Mouse (Mus musculus) embryonic fibroblast, embryonic 13.5 days (primary cell): ENCODE data around the gene Cep57l1.

Source experiments
- CTCF ChIP-seq: IDR thresholded peaks from 2 replicates; pipeline ENCODE4 v1.5.1; 2011; ENCODE audit warnings: mild to moderate bottlenecking, control low read depth, low read length, moderate library complexity, borderline replicate concordance; ENCODE audit not compliant: insufficient read depth
- POLR2A ChIP-seq: IDR thresholded peaks from 2 replicates; pipeline ENCODE4 v1.6.1; 2011; ENCODE audit warnings: low read depth, mild to moderate bottlenecking, control low read depth, low read length, moderate library complexity

- no peak for TF ChIP-seq CTCF
- no peak for TF ChIP-seq POLR2A
These were observed 38.1 kb upstream of the Cep57l1 start for GRCm38 (mm10) chr10:41847737-41848136.
